Mouse (Mus musculus) forebrain, embryonic 14.5 days (tissue): ENCODE results near the gene Phc3. TPM values are rescaled to one million over a fixed set of nuclear protein-coding genes. Genes with fewer than 3 reads are reported as not detected.

Source experiments
- polyA plus RNA-seq: library from polyadenylated mRNA; unstranded; fragments of >200 nt; fragmentation: Nextera tagmentation; extraction: Ambion mirVana; gene quantifications from 2 replicates; pipeline ENCODE4 v1.2.1, GENCODE M21; 2014

Gene Phc3
- polyA plus RNA-seq, 1 experiment from 2014 or later, result 4.8 TPM

Other genes with a start within 250 kb of the Phc3 start
- gene Samd7, start 223.1 kb downstream of the Phc3 start, polyA plus RNA-seq, result not detected in 2 replicates
- gene Sec62, start 176.5 kb downstream of the Phc3 start, polyA plus RNA-seq, result 76.8 and 84.0 TPM in 2 replicates
- gene Gpr160, start 113.5 kb downstream of the Phc3 start, polyA plus RNA-seq, result 1.3 and 1.6 TPM in 2 replicates
- gene Prkci, start 26.3 kb upstream of the Phc3 start, polyA plus RNA-seq, result 24.8 and 25.8 TPM in 2 replicates
- 24.2 and 36.0 TPM in 2 replicates for gene Skil, start 125.6 kb upstream of the Phc3 start, polyA plus RNA-seq
- 55.3 and 60.4 TPM in 2 replicates for gene Cldn11, start 180.5 kb upstream of the Phc3 start, polyA plus RNA-seq